Mouse (Mus musculus): Measurements from ENCODE around the gene Rnf8.

The Rnf8 gene

GRCm38 (mm10) chr17:29627285-29627684 is 12.7 kb downstream of the Rnf8 start:
- DNase-seq (ENCODE audit: low spot score): no peak

- no peak for DNase-seq (ENCODE audit: low spot score)
These were observed 14.4 kb downstream of the Rnf8 start for GRCm38 (mm10) chr17:29628946-29629345.

DNA sequence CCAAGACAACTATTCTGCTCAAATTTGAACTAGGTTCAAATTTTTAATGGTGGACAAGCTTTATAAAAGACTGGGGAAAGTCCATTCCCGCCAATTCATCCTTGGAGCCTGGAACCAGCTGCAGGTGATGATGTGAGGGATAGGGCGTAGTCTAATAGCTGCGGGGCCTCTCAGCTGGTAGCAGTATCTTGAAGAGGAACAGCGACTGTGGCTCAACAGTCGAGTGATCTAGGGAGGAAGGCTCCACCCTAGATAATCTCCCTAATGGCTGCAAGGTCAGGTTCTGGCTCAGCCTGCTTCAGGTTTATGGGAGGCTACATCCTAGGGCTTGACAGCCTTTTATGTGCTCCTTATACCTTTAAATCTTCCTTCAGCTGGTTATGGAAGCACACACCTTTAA is 15.0 kb downstream of the Rnf8 start:
- no peak for DNase-seq (ENCODE audit: low spot score)

- no peak for DNase-seq (ENCODE audit: low spot score)
These were observed 17.7 kb downstream of the Rnf8 start for GRCm38 (mm10) chr17:29632312-29632711.

DNA sequence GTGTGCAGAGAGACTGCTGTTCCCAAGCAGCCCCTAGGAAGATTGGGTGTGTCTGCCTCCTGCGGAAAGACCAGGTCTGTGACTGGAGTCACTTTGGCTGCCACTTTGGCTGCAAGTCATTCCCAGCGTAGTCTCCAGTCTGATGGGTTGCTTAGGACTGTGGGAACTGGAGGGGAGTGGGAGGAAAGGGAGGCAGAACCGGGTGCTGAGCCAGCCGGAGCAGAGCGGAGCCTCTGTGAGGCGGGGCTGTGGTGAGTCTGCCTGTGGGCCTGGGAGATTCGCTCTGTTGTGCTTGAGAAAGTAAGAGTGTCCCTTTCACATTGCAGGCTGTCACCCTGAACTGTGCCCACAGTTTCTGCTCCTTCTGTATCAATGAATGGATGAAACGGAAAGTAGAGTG is 20.9 kb downstream of the Rnf8 start:
- no peak for DNase-seq (ENCODE audit: low spot score)

DNA sequence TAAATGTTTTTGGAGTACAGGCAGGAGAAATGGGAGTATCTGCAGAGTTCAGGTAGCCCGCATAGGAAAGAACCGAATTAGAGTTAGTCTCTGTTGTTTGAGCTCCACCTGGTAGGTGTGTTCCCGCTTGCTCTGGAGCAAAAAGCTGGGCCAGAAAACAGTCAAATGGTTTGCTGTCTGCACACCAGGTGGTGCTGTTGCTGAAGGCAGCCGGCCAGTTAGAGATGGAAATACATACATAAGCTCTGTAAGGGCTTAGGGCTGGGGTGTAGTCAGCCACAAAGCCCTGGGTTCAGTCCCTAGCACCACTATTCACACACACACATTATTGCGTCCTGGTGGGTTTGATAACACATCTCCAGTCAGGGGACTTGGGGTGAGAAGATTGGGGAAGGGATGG is 21.5 kb downstream of the Rnf8 start:
- DNase-seq (ENCODE audit: low spot score): no peak

DNA sequence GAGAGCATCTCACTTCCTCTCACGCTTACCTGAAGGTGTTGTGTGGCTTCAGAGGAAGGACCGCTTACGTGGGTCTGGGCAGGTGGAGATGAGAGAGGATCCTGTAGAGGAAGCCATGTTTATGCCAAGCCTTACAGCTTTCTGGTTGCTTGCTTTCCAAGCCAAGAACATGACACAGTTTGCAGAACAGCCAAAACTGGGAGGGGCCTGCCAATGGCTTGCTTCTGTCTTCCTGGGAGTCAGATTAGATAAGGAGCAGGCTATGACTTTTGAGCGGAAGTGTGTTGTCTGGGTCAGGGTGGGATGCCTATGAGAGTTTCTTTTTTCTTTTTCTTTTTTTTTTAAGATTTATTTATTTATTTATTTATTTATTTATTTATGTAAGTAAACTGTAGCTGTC is 22.8 kb downstream of the Rnf8 start:
- DNase-seq (ENCODE audit: low spot score): no peak

- no peak for DNase-seq (ENCODE audit: low spot score)
These were observed 23.3 kb downstream of the Rnf8 start for GRCm38 (mm10) chr17:29637895-29638294.

DNA sequence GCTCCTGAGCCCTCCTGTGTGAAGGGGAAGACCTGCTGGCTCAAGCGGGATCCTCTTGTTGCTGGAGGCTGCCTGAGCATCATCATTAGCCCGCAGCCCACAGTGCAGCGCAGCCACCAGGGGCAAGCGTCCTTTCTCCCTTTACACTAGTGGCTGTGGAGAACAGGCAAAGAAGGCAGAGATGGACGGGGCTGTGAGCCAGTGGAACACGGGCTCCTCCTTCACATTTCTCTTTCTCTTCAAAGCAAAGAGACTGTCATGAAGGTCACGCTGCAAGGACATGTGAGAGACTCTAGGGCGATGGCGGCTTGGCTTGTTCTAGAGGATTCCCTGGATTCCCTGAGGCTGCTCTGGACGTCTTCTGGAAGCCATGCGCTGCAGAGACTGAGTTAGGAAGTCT is 26.4 kb downstream of the Rnf8 start:
- peak; percentile 29 for DNase-seq (ENCODE audit: low spot score)

GRCm38 (mm10) chr17:29642219-29642618 is 27.6 kb downstream of the Rnf8 start:
- DNase-seq (ENCODE audit: low spot score): no peak

- DNase-seq (ENCODE audit: low spot score): no peak
These were observed 43.7 kb downstream of the Rnf8 start for GRCm38 (mm10) chr17:29658249-29658648.

GRCm38 (mm10) chr17:29660076-29660761 is 45.6 kb downstream of the Rnf8 start, which contains the start of gene Cmtr1:
TSS of gene Cmtr1 (plus strand) at chr17:29660595.
- DNase-seq (ENCODE audit: low spot score): peak; percentile 93

- no peak for DNase-seq (ENCODE audit: low spot score)
These were observed 46.3 kb downstream of the Rnf8 start for GRCm38 (mm10) chr17:29660762-29661391.

- no peak for DNase-seq (ENCODE audit: low spot score)
These were observed 47.6 kb downstream of the Rnf8 start for GRCm38 (mm10) chr17:29662145-29662544.

DNA sequence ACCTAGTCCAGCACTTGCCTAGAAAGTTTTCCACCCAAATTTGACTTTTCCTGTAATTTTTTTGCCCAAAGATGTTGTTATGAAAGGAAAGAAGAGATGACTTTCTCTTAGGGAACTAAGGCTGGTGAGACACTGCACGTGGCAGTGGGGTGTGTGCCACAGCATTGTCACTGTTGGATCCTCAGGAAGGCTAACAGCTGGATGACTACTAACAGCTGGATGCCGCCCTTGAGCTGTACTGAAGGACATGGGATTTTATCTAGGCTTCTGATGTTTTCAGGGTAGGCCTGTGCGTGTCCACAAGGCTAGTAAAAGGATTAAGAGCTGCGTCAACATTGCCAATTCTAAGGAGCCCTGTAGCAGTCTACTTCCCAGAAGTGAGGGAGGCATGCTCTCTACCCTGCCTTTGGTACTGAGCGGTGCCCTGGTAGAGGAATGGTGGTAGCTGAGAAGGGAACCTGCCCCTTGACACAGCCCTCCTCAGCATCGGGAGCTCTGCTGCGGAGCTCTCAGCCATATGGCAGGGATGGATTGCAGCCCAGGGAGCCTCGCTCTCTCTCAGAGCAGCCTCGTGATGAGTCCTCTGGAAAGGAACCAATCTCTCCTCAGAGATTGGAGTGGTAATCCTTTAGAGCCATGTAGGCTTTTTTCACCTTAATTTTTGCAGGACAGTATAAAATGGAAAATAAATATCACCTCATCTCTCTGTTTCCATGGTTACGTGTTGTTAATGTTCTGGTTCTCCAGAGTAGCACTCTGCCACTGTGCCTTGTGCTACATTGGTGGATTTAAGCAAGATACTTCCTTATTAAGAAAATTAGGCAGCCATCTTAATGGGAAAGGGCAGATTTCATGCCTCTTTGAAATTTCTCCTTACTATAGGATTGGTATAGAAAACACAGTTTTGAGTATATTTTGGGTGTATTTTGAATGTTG is 53.7 kb downstream of the Rnf8 start:
- DNase-seq (ENCODE audit: low spot score): no peak

DNA sequence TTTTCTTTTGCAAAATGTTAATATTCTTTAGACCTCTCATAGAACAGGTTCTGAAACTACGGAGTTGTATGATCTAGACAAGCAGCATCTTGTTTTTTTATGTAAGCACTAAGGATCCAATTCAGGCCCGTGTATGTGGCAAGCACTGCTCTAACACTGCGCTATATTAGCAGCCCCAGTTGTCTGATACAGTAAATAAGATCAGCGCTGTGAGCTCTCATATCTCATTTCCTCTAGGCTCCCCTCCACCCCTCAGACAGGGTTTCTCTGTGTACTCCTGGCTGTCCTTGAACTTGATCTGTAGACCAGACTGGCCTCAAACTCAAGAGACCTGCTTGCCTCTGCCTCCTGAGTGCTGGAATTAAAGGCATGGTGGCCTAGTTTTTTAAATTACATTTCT is 54.4 kb downstream of the Rnf8 start:
- no peak for DNase-seq (ENCODE audit: low spot score)

GRCm38 (mm10) chr17:29669936-29670335 is 55.3 kb downstream of the Rnf8 start:
- no peak for DNase-seq (ENCODE audit: low spot score)

DNA sequence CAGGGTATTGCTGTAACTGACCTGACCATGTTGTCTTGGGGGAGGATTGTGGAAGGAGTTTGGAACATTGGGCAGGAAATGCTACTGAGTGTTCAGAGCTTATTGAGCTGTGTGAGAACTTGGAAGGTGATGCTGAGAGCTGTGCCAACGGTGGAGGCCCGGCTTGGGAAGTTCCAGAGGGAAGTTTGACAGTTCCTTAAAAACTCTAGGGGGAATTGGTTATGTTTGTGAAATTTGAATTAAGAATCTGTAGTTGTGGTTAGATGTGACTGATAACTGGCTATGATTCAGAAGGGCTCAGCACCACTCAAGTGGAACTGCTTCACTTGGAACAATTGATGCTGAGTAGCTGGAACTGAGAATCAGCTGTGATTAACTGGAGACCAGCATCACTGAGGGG is 56.4 kb downstream of the Rnf8 start:
- no peak for DNase-seq (ENCODE audit: low spot score)

GRCm38 (mm10) chr17:29673325-29673724 is 58.7 kb downstream of the Rnf8 start:
- no peak for DNase-seq (ENCODE audit: low spot score)

DNA sequence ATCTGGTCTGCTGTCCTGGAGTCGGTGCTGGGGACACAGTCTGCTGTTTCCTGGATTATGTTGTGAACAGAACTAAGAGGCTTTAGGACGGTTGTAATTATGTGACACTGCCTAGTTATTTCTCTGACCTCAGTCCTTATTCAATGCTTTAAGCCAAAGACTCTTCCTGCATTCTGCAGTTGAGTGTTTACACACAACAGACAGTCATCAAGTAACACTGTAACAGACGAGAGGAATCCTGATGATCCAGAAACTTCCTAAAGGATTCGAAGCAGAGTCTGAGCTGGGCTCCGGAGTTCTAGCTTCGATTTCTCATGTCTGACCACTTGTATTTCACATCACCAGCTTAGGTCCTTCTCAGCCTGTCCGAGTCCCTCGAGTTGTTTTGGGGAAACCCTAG is 63.9 kb downstream of the Rnf8 start:
- DNase-seq (ENCODE audit: low spot score): no peak

GRCm38 (mm10) chr17:29679038-29679767 is 64.6 kb downstream of the Rnf8 start:
- DNase-seq (ENCODE audit: low spot score): no peak

- no peak for DNase-seq (ENCODE audit: low spot score)
These were observed 65.6 kb downstream of the Rnf8 start for GRCm38 (mm10) chr17:29680174-29680573.
